9 mouse cellular contexts compared by ENCODE assay signal in genomic region chr15:10901745-10902262, GRCm38 (mm10). TPM values are rescaled to one million over a fixed set of nuclear protein-coding genes. Genes with fewer than 3 reads are reported as not detected.
"Had no signal": no experiment of that assay in that cellular context is flagged by ENCODE, and none has a peak within 500 bp of the region (broad histone marks: within the 10 kb centered on the region; RNA-seq: fewer than 3 reads in every experiment).

No protein-coding gene starts in this region.

- H3K9me3 ChIP-seq: hindbrain, embryonic 13.5 days; limb, embryonic 15.5 days; midbrain, embryonic 13.5 days; stomach, embryonic 15.5 days had no signal

- H3K27me3 ChIP-seq: hindbrain, embryonic 13.5 days; limb, embryonic 15.5 days; midbrain, embryonic 13.5 days; stomach, embryonic 15.5 days had no signal

- DNase-seq: thymus, adult 2 months; thymus, postnatal 25 days had no signal

- H3K4me3 ChIP-seq: hindbrain, embryonic 13.5 days; left cerebral cortex, adult 2 months; limb, embryonic 15.5 days; midbrain, embryonic 13.5 days; stomach, embryonic 15.5 days had no signal

- H3K4me1 ChIP-seq: hindbrain, embryonic 13.5 days; midbrain, embryonic 13.5 days; stomach, embryonic 15.5 days had no signal

- H3K27ac ChIP-seq: hindbrain, embryonic 13.5 days; hindbrain, postnatal 0 days; left cerebral cortex, adult 2 months; limb, embryonic 15.5 days; midbrain, embryonic 13.5 days; stomach, embryonic 15.5 days had no signal

- H3K4me2 ChIP-seq: hindbrain, embryonic 13.5 days; limb, embryonic 15.5 days; midbrain, embryonic 13.5 days; stomach, embryonic 15.5 days had no signal

- H3K9ac ChIP-seq: hindbrain, embryonic 13.5 days; limb, embryonic 15.5 days; midbrain, embryonic 13.5 days; stomach, embryonic 15.5 days had no signal

- H3K36me3 ChIP-seq: hindbrain, embryonic 13.5 days; limb, embryonic 15.5 days; midbrain, embryonic 13.5 days; stomach, embryonic 15.5 days had no signal

- ATAC-seq: hindbrain, postnatal 0 days; midbrain, embryonic 13.5 days had no signal

RNA-seq across cellular contexts. Expression of gene C1qtnf3, which starts 50.3 kb away (rescaled TPM):
- polyA plus RNA-seq: spleen, adult 2 months had no signal
